In genomic region chr14:11865332-11865731, GRCm38 (mm10) we compare ENCODE assay signal across 22 mouse cellular contexts.
DNase-seq lines count a peak whose midpoint lies in the region; ATAC-seq and TF ChIP-seq lines count a peak whose summit lies in the region.
"Had no signal": no experiment of that assay in that cellular context is flagged by ENCODE, and none has a peak within 500 bp of the region (broad histone marks: within the 10 kb centered on the region; RNA-seq: fewer than 3 reads in every experiment).

No protein-coding gene starts in this region.

- peak overlapping the region; percentile 23; the same call in 1 of the 2 replicates for H3K4me2 ChIP-seq in embryonic facial prominence, embryonic 14.5 days (ENCODE audit: low read depth, low read length)
- peak overlapping the region; percentile 45; the same call in 1 of the 2 replicates for H3K4me2 ChIP-seq in intestine, postnatal 0 days (replicated peaks; ENCODE audit: low read depth)
- H3K4me2 ChIP-seq: forebrain, embryonic 15.5 days; hindbrain, embryonic 15.5 days; liver, embryonic 11.5 days; midbrain, embryonic 11.5 days; neural tube, embryonic 15.5 days had no signal

- no peaks in the 10 kb centered on the region for H3K27me3 ChIP-seq in embryonic facial prominence, embryonic 10.5 days (replicated peaks; ENCODE audit: low read depth, poor library complexity, severe bottlenecking)
- H3K27me3 ChIP-seq in embryonic facial prominence, embryonic 14.5 days (replicated peaks; ENCODE audit: control insufficient read depth, insufficient read depth, low read length): no peaks in the 10 kb centered on the region
- no peaks in the 10 kb centered on the region for H3K27me3 ChIP-seq in intestine, postnatal 0 days (replicated peaks; ENCODE audit: control insufficient read depth, insufficient read depth, low read length)
- H3K27me3 ChIP-seq: forebrain, embryonic 15.5 days; hindbrain, embryonic 15.5 days; neural tube, embryonic 15.5 days had no signal

- no peak overlapping the region for H3K27ac ChIP-seq in embryonic facial prominence, embryonic 10.5 days (replicated peaks)
- no peak overlapping the region for H3K27ac ChIP-seq in embryonic facial prominence, embryonic 14.5 days (replicated peaks; ENCODE audit: low read depth, low read length)
- H3K27ac ChIP-seq in intestine, postnatal 0 days (ENCODE audit: low read depth, low read length): no peak overlapping the region
- H3K27ac ChIP-seq: forebrain, embryonic 15.5 days; hindbrain, embryonic 15.5 days; left cerebral cortex, adult 2 months; neural tube, embryonic 15.5 days had no signal

- H3K9me3 ChIP-seq in embryonic facial prominence, embryonic 10.5 days: no peaks in the 10 kb centered on the region
- no peaks in the 10 kb centered on the region for H3K9me3 ChIP-seq in embryonic facial prominence, embryonic 14.5 days (ENCODE audit: control insufficient read depth, low read length)
- H3K9me3 ChIP-seq in intestine, postnatal 0 days (ENCODE audit: control insufficient read depth): no peaks in the 10 kb centered on the region
- H3K9me3 ChIP-seq: forebrain, embryonic 15.5 days; hindbrain, embryonic 15.5 days; neural tube, embryonic 15.5 days had no signal

- TF ChIP-seq CTCF in intestine, postnatal 0 days (IDR thresholded peaks at IDR 0.05; ENCODE audit: low read depth): no peak

- ATAC-seq in embryonic facial prominence, embryonic 14.5 days (ENCODE audit: low read depth): peak; percentile 60; the same call in 1 of the 2 replicates
- ATAC-seq in intestine, postnatal 0 days: no peak
- ATAC-seq: forebrain, embryonic 15.5 days; liver, postnatal 0 days; lung, postnatal 0 days had no signal

- H3K36me3 ChIP-seq in embryonic facial prominence, embryonic 10.5 days (replicated peaks): no peaks in the 10 kb centered on the region
- no peaks in the 10 kb centered on the region for H3K36me3 ChIP-seq in embryonic facial prominence, embryonic 14.5 days (ENCODE audit: control insufficient read depth, insufficient read depth, low read length)
- no peaks in the 10 kb centered on the region for H3K36me3 ChIP-seq in intestine, postnatal 0 days (ENCODE audit: control insufficient read depth, insufficient read depth)
- H3K36me3 ChIP-seq: forebrain, embryonic 15.5 days; hindbrain, embryonic 15.5 days; neural tube, embryonic 15.5 days had no signal

- peaks cover 57% of the 10 kb centered on the region for H3K4me1 ChIP-seq in embryonic facial prominence, embryonic 10.5 days
- peaks cover 29% of the 10 kb centered on the region for H3K4me1 ChIP-seq in embryonic facial prominence, embryonic 14.5 days (ENCODE audit: control insufficient read depth, insufficient read depth, low read length)
- peaks cover 5% of the 10 kb centered on the region; the same call in 1 of the 2 replicates for H3K4me1 ChIP-seq in intestine, postnatal 0 days (replicated peaks; ENCODE audit: control insufficient read depth, insufficient read depth, low read length)
- H3K4me1 ChIP-seq: forebrain, embryonic 15.5 days had no signal

- intact Hi-C loops in heart, postnatal 25 days (cut with DNase I): loop anchor here (5.0 to 10.0 kb wide), 4 partner anchors 53 to 311 kb away; partner anchors contain the start of gene Ptprg

- WGBS in embryonic facial prominence, embryonic 10.5 days: 32% methylated on average over 5 of the region's 5 CpGs
- 10% methylated on average over 5 of the region's 5 CpGs for WGBS in embryonic facial prominence, embryonic 14.5 days
- 25% methylated on average over 5 of the region's 5 CpGs for WGBS in intestine, postnatal 0 days

- peak; percentile 90 for DNase-seq in heart, adult 11 months
- DNase-seq in heart, postnatal 25 days (ENCODE audit: low spot score): no peak
- DNase-seq in embryonic facial prominence, embryonic 10.5 days (ENCODE audit: low spot score): peak; percentile 59
- peak; percentile 64 for DNase-seq in embryonic facial prominence, embryonic 14.5 days (ENCODE audit: low spot score)
- no peak for DNase-seq in urinary bladder, postnatal 4 days (ENCODE audit: low spot score in 2 of 2)
- no peak for DNase-seq in thymus, postnatal 0 days (ENCODE audit: low spot score)
- no peak for DNase-seq in adrenal gland, postnatal 14 days
- DNase-seq: cerebellum, adult 11-12 months; cerebellum, postnatal 14 days; gastrocnemius, postnatal 25 days; liver, postnatal 0 days; right cerebral cortex, adult 18-20 months; thymus, adult 18-20 months; thymus, postnatal 4 days had no signal

- H3K9ac ChIP-seq in embryonic facial prominence, embryonic 14.5 days (ENCODE audit: low read depth, low read length): no peak overlapping the region
- H3K9ac ChIP-seq in intestine, postnatal 0 days (ENCODE audit: low read depth, low read length): no peak overlapping the region
- H3K9ac ChIP-seq: forebrain, embryonic 15.5 days; hindbrain, embryonic 15.5 days; liver, postnatal 0 days; neural tube, embryonic 15.5 days had no signal

- H3K4me3 ChIP-seq in embryonic facial prominence, embryonic 10.5 days: no peak overlapping the region
- no peak overlapping the region for H3K4me3 ChIP-seq in embryonic facial prominence, embryonic 14.5 days (ENCODE audit: low read depth, low read length)
- H3K4me3 ChIP-seq in intestine, postnatal 0 days (ENCODE audit: low read depth, low read length): no peak overlapping the region
- H3K4me3 ChIP-seq: forebrain, embryonic 15.5 days; hindbrain, embryonic 15.5 days; left cerebral cortex, adult 2 months; neural tube, embryonic 15.5 days had no signal

Comparison
In these comparisons a context has a peak if more than half of its experiments do, and no peak if none do; other contexts are left out.
1. DNase-seq: peak in heart, adult 11 months (single experiment), embryonic facial prominence, embryonic 10.5 days (single experiment) and embryonic facial prominence, embryonic 14.5 days (single experiment); none in heart, postnatal 25 days (single experiment), urinary bladder, postnatal 4 days (0 of 2), thymus, postnatal 0 days (single experiment) and adrenal gland, postnatal 14 days (single experiment).